Mouse (Mus musculus): ENCODE measurements at regions not wholly inside any gene's neighbourhood (a gene's known extent, or its start where the extent isn't known, plus 50 kb on each side); places are given as distances from the start of the nearest gene placed in this dataset.

GRCm38 (mm10) chr2:95776047-95776446, 541.9 kb upstream of the Lrrc4c start:
- TF ChIP-seq CTCF (IDR thresholded peaks at IDR 0.05; ENCODE audit: borderline replicate concordance, extremely low read depth, insufficient read depth, insufficient read length) (no peak), POLR2A (IDR thresholded peaks at IDR 0.05; ENCODE audit: borderline replicate concordance, extremely low read depth, insufficient read depth, insufficient read length, poor library complexity, severe bottlenecking) (no peak)
- peak; percentile 55 for DNase-seq (ENCODE audit: low read depth)
